Mouse (Mus musculus): ENCODE results near the gene Pced1a.
A peak's percentile ranks its signal among the peaks of the same experiment; 100 is the strongest.
"Not testable (repeated sequence)": the region's sequence is repeated elsewhere in the genome, so short reads cannot be mapped to it uniquely, and the experiment has no call there.

The Pced1a gene

DNA sequence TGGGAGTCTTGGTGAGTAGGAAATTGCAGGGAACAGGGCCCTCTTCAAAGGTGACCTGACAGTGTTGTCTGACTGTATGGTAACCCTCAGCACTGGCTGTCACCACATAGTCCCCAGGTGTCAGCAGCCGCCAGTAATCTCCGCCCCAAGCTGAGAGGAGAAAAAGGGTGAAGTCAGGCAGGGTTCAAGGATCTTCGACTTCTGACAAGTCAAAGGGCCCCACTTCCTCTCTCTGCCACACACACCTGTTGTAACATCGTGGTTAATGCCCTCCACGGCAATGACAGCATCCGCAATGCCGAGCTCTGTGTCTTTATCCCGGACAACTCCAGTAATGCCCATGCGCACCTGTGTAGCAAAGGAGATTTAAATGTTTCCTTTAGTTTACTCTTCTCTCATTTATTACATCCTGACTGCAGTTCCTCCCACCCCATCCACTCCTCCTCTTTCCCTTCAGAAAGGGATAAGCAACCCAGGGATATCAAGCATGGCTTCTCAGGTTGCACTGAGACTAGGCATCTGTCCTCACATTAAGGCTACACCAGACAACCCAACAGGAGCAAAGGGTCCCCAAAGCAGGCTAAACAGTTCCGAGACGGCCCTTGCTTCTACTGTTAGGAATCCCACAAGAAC, 33.4 kb downstream of the Pced1a start:
- Histone ChIP-seq H3K27me3 (ENCODE audit: control insufficient read depth, insufficient read depth, low read length, poor library complexity, severe bottlenecking) (no peaks in the 10 kb centered on the region), H3K36me3 (ENCODE audit: control insufficient read depth, insufficient read depth, low read length, poor library complexity, severe bottlenecking) (no peaks in the 10 kb centered on the region)
- DNase-seq (ENCODE audit: low read depth, low spot score), result no peak

DNA sequence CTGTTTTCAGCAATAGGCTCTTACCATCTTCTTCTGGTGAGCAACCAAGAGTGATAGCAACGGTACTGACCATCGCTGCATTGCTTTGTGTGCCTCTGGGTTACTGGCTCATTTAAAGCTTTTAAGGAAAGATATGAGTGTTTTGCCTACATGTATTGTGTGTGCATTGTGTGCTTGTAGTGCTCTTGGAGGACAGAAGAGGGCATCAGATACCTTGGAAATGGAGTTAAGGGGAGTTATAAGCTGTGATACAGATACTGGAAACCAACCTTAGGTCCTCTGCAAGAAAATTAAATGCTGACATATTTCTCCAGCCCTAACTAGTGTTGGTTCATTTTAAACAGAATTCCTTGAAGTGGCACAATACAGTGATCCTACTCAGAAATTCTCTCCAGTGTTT, 35.7 kb downstream of the Pced1a start:
- DNase-seq (ENCODE audit: low read depth, low spot score), result peak; percentile 40
- no peaks in the 10 kb centered on the region for H3K36me3 ChIP-seq (ENCODE audit: control insufficient read depth, insufficient read depth, low read length, poor library complexity, severe bottlenecking)
- H3K27me3 ChIP-seq (ENCODE audit: control insufficient read depth, insufficient read depth, low read length, poor library complexity, severe bottlenecking), result no peaks in the 10 kb centered on the region

DNA sequence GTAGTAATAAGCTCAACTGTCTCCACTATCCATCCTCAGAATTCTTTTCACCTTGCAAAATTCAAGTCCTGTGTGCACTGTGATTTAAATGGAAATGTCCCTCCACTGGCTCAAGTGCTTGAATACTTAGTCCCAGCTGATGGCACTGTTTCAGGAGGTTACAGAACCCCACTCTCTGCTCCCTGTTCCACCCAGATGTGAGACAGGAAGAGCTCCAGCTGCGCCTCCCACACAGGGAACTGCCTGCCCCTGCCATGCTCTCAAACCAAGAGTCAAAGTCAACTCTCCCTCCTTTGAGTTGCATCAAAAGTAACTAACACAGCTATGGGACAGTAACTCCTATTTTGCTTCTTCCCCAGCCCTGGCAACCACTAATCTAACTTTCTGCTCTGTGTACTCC, 38.3 kb downstream of the Pced1a start:
- Histone ChIP-seq H3K27me3 (ENCODE audit: control insufficient read depth, insufficient read depth, low read length, poor library complexity, severe bottlenecking) (no peaks in the 10 kb centered on the region), H3K36me3 (ENCODE audit: control insufficient read depth, insufficient read depth, low read length, poor library complexity, severe bottlenecking) (no peaks in the 10 kb centered on the region)
- DNase-seq (ENCODE audit: low read depth, low spot score), result no peak

- DNase-seq (ENCODE audit: low read depth, low spot score), result no peak
- H3K27me3 ChIP-seq (ENCODE audit: control insufficient read depth, insufficient read depth, low read length, poor library complexity, severe bottlenecking), result no peaks in the 10 kb centered on the region
- no peaks in the 10 kb centered on the region for H3K36me3 ChIP-seq (ENCODE audit: control insufficient read depth, insufficient read depth, low read length, poor library complexity, severe bottlenecking)
These were observed 40.6 kb downstream of the Pced1a start for GRCm38 (mm10) chr2:130383895-130384294.

DNA sequence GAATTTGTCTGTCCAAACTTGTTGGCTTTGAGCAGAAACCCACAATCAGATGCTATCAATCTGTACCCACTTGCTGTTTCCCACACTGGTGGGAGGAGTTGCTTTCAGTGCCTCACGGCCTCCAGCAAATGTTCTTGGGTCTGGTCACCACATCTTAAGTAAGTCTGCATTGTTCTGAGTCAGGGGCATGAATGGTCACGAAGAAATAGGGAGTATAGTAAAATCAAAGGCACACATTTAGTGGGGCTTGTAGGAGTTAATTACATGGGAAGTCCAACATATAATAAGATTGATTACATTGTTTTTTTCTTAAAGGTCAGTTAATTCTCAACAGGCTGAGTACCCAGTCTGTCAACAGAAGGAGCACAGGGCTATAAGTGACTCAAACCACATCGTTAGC, 41.3 kb downstream of the Pced1a start:
- H3K27me3 ChIP-seq (ENCODE audit: control insufficient read depth, insufficient read depth, low read length, poor library complexity, severe bottlenecking), result no peaks in the 10 kb centered on the region
- DNase-seq (ENCODE audit: low read depth, low spot score), result no peak
- H3K36me3 ChIP-seq (ENCODE audit: control insufficient read depth, insufficient read depth, low read length, poor library complexity, severe bottlenecking), result no peaks in the 10 kb centered on the region

- Histone ChIP-seq H3K36me3 (ENCODE audit: control insufficient read depth, insufficient read depth, low read length, poor library complexity, severe bottlenecking) (no peaks in the 10 kb centered on the region), H3K27me3 (ENCODE audit: control insufficient read depth, insufficient read depth, low read length, poor library complexity, severe bottlenecking) (no peaks in the 10 kb centered on the region)
- DNase-seq (ENCODE audit: low read depth, low spot score), result no peak
These were observed 49.5 kb downstream of the Pced1a start for GRCm38 (mm10) chr2:130374951-130375350.

GRCm38 (mm10) chr2:130373026-130373425, 51.5 kb downstream of the Pced1a start:
- H3K36me3 ChIP-seq (ENCODE audit: control insufficient read depth, insufficient read depth, low read length, poor library complexity, severe bottlenecking); H3K27me3 ChIP-seq (ENCODE audit: control insufficient read depth, insufficient read depth, low read length, poor library complexity, severe bottlenecking); DNase-seq (ENCODE audit: low read depth, low spot score): not testable (repeated sequence)

GRCm38 (mm10) chr2:130367386-130367785, 57.1 kb downstream of the Pced1a start:
- DNase-seq (ENCODE audit: low read depth, low spot score), result no peak
- Histone ChIP-seq H3K36me3 (ENCODE audit: control insufficient read depth, insufficient read depth, low read length, poor library complexity, severe bottlenecking) (no peaks in the 10 kb centered on the region), H3K27me3 (ENCODE audit: control insufficient read depth, insufficient read depth, low read length, poor library complexity, severe bottlenecking) (no peaks in the 10 kb centered on the region; the same call in 1 of the 2 replicates)

Data from splenic B cell, adult 2 months (primary cell).